Mouse (Mus musculus) CH12.LX (cell line): ENCODE results near the gene Fam173a. TPM values are rescaled to one million over a fixed set of nuclear protein-coding genes. Genes with fewer than 3 reads are reported as not detected.

Experiments used
- DNase-seq: peaks from one replicate; pipeline ENCODE4 v3.0.0-alpha.2; 2013; ENCODE audit errors: extremely low read depth
- H3K27ac ChIP-seq: 2 replicates; pipeline ENCODE4 v1.5.1; 2012; ENCODE audit warnings: low read depth, mild to moderate bottlenecking, control low read depth, moderate library complexity; ENCODE audit not compliant: insufficient read depth
- H3K27me3 ChIP-seq: replicated peaks from 2 replicates; pipeline ENCODE3; 2012; ENCODE audit warnings: inconsistent platforms
- H3K36me3 ChIP-seq, 2 experiments: replicated peaks in 1 of 2; 2 replicates each; pipeline versions ENCODE3 to v1.6.1; 2012; ENCODE audit warnings: inconsistent platforms in 1 of 2, low read length in 1 of 2, mild to moderate bottlenecking in 1 of 2, mixed read lengths in 1 of 2, moderate library complexity in 1 of 2; ENCODE audit not compliant: control insufficient read depth in 1 of 2, insufficient read depth in 1 of 2
- H3K4me1 ChIP-seq, 2 experiments: 2 replicates each; pipeline ENCODE4 v1.6.1; 2012; ENCODE audit warnings: inconsistent platforms in 1 of 2, moderate library complexity in 1 of 2; ENCODE audit not compliant: insufficient read depth in 2 of 2, control insufficient read depth in 1 of 2
- H3K4me2 ChIP-seq: 2 replicates; pipeline ENCODE4 v1.6.1; 2012; ENCODE audit warnings: low read depth, mild to moderate bottlenecking, control low read depth; ENCODE audit not compliant: poor library complexity, insufficient read depth, severe bottlenecking
- H3K4me3 ChIP-seq, 3 experiments: fragments of 150-350 bp in 1 of 3; sonication (generic) in 1 of 3; replicated peaks in 1 of 3; 2 replicates each; pipeline versions ENCODE3 to v1.5.1; 2011 to 2012; ENCODE audit warnings: low read depth in 2 of 3, low read length in 2 of 3, mild to moderate bottlenecking in 2 of 3, moderate library complexity in 2 of 3, control low read depth in 1 of 3, improper control_type of control experiment in 1 of 3, inconsistent platforms in 1 of 3, mixed read lengths in 1 of 3; ENCODE audit not compliant: poor library complexity in 1 of 3
- H3K79me2 ChIP-seq: replicated peaks from 2 replicates; pipeline ENCODE4 v1.6.1; 2012; ENCODE audit warnings: mild to moderate bottlenecking, moderate library complexity; ENCODE audit not compliant: control insufficient read depth, poor library complexity, insufficient read depth, severe bottlenecking; ENCODE audit errors: extremely low read depth
- H3K9ac ChIP-seq: 2 replicates; pipeline ENCODE4 v1.6.1; 2012; ENCODE audit warnings: low read depth, mild to moderate bottlenecking, control low read depth, moderate library complexity; ENCODE audit not compliant: insufficient read depth
- H3K9me3 ChIP-seq: replicated peaks from 2 replicates; pipeline ENCODE3; 2012; ENCODE audit warnings: low read length, inconsistent platforms, mixed read lengths
- BHLHE40 ChIP-seq: IDR thresholded peaks from 2 replicates; pipeline ENCODE4 v1.6.1; 2011; ENCODE audit warnings: mild to moderate bottlenecking, low read depth, low read length, improper control_type of control experiment
- CHD2 ChIP-seq: IDR thresholded peaks from 2 replicates; pipeline ENCODE4 v1.6.1; 2011; ENCODE audit warnings: low read length, improper control_type of control experiment
- CTCF ChIP-seq, 2 experiments: IDR thresholded peaks in 1 of 2; conservative IDR thresholded peaks in 1 of 2; 2 replicates each; pipeline ENCODE4 v1.5.1; 2011 to 2012; ENCODE audit warnings: low read depth in 2 of 2, low read length in 2 of 2, improper control_type of control experiment in 1 of 2, inconsistent platforms in 1 of 2, mild to moderate bottlenecking in 1 of 2, moderate library complexity in 1 of 2
- E2F4 ChIP-seq: IDR thresholded peaks from 2 replicates; pipeline ENCODE4 v1.6.1; 2011; ENCODE audit warnings: low read depth, low read length, improper control_type of control experiment; ENCODE audit not compliant: insufficient replicate concordance
- EP300 ChIP-seq: IDR thresholded peaks from 2 replicates; pipeline ENCODE4 v1.6.1; 2011; ENCODE audit warnings: low read length, improper control_type of control experiment
- ETS1 ChIP-seq: conservative IDR thresholded peaks from 2 replicates; pipeline ENCODE4 v1.6.1; 2012; ENCODE audit warnings: low read depth, mild to moderate bottlenecking, inconsistent platforms, low read length, improper control_type of control experiment, moderate library complexity
- GABPA ChIP-seq: IDR thresholded peaks from 2 replicates; pipeline ENCODE4 v1.6.1; 2012; ENCODE audit warnings: low read depth, low read length, improper control_type of control experiment, inconsistent platforms; ENCODE audit not compliant: insufficient replicate concordance
- HCFC1 ChIP-seq: IDR thresholded peaks from 2 replicates; pipeline ENCODE4 v1.6.1; 2012; ENCODE audit warnings: low read depth, mild to moderate bottlenecking, inconsistent platforms, low read length, improper control_type of control experiment
- IRF4 ChIP-seq: IDR thresholded peaks from 2 replicates; pipeline ENCODE4 v1.6.1; 2014; ENCODE audit warnings: low read depth, mild to moderate bottlenecking, inconsistent platforms, low read length, improper control_type of control experiment
- JUN ChIP-seq: IDR thresholded peaks from 2 replicates; pipeline ENCODE4 v1.6.1; 2011; ENCODE audit warnings: low read depth, mild to moderate bottlenecking, low read length, improper control_type of control experiment, moderate library complexity; ENCODE audit not compliant: insufficient read depth
- JUND ChIP-seq: conservative IDR thresholded peaks from 2 replicates; pipeline ENCODE4 v1.6.1; 2011; ENCODE audit warnings: low read depth, low read length, improper control_type of control experiment
- MAFK ChIP-seq: IDR thresholded peaks from 2 replicates; pipeline ENCODE4 v1.6.1; 2011; ENCODE audit warnings: low read length, improper control_type of control experiment; ENCODE audit not compliant: insufficient replicate concordance
- MAX ChIP-seq: IDR thresholded peaks from 2 replicates; pipeline ENCODE4 v1.6.1; 2011; ENCODE audit warnings: low read length, improper control_type of control experiment
- MAZ ChIP-seq: IDR thresholded peaks from 2 replicates; pipeline ENCODE4 v1.6.1; 2012; ENCODE audit warnings: low read depth, mild to moderate bottlenecking, inconsistent platforms, low read length, improper control_type of control experiment, moderate library complexity
- MEF2A ChIP-seq: IDR thresholded peaks from 2 replicates; pipeline ENCODE4 v1.6.1; 2014; ENCODE audit warnings: low read depth, mild to moderate bottlenecking, inconsistent platforms, low read length, improper control_type of control experiment, borderline replicate concordance
- NELFE ChIP-seq: IDR thresholded peaks from 2 replicates; pipeline ENCODE4 v1.6.1; 2011; ENCODE audit warnings: low read depth, low read length, improper control_type of control experiment
- POLR2A ChIP-seq: IDR thresholded peaks from 2 replicates; pipeline ENCODE4 v1.6.1; 2011; ENCODE audit warnings: low read depth, mild to moderate bottlenecking, improper control_type of control experiment, low read length
- POLR2AphosphoS2 ChIP-seq: IDR thresholded peaks from 2 replicates; pipeline ENCODE4 v1.6.1; 2011; ENCODE audit warnings: low read depth, low read length, improper control_type of control experiment
- RAD21 ChIP-seq: IDR thresholded peaks from 2 replicates; pipeline ENCODE4 v1.6.1; 2011; ENCODE audit warnings: low read depth, mild to moderate bottlenecking, low read length, improper control_type of control experiment, moderate library complexity
- RCOR1 ChIP-seq: conservative IDR thresholded peaks from 2 replicates; pipeline ENCODE4 v1.6.1; 2012; ENCODE audit warnings: low read depth, mild to moderate bottlenecking, inconsistent platforms, low read length, improper control_type of control experiment
- SMC3 ChIP-seq: IDR thresholded peaks from 2 replicates; pipeline ENCODE4 v1.6.1; 2011; ENCODE audit warnings: low read depth, low read length, improper control_type of control experiment
- TBP ChIP-seq: conservative IDR thresholded peaks from 2 replicates; pipeline ENCODE4 v1.6.1; 2011; ENCODE audit warnings: low read depth, low read length, improper control_type of control experiment
- TCF12 ChIP-seq: IDR thresholded peaks from 2 replicates; pipeline ENCODE4 v1.6.1; 2014; ENCODE audit warnings: low read depth, mild to moderate bottlenecking, inconsistent platforms, low read length, improper control_type of control experiment
- UBTF ChIP-seq: IDR thresholded peaks from 2 replicates; pipeline ENCODE4 v1.6.1; 2012; ENCODE audit warnings: low read depth, mild to moderate bottlenecking, inconsistent platforms, low read length, improper control_type of control experiment, moderate library complexity
- USF1 ChIP-seq: IDR thresholded peaks from 2 replicates; pipeline ENCODE4 v1.6.1; 2014; ENCODE audit warnings: low read depth, mild to moderate bottlenecking, inconsistent platforms, low read length, improper control_type of control experiment
- USF2 ChIP-seq: conservative IDR thresholded peaks from 2 replicates; pipeline ENCODE4 v1.6.1; 2011; ENCODE audit warnings: low read depth, low read length, improper control_type of control experiment
- ZKSCAN1 ChIP-seq: IDR thresholded peaks from 2 replicates; pipeline ENCODE4 v1.6.1; 2012; ENCODE audit warnings: low read depth, inconsistent platforms, low read length, improper control_type of control experiment, borderline replicate concordance
- ZNF384 ChIP-seq: IDR thresholded peaks from 2 replicates; pipeline ENCODE4 v1.6.1; 2012; ENCODE audit warnings: low read depth, low read length, improper control_type of control experiment, inconsistent platforms
- dilution Hi-C: fragments of 300-500 bp; cut with MboI; formaldehyde crosslinking; loops from 2 replicates; pipeline ENCODE4 v1.14.3; 2020; ENCODE audit warnings: low sequenced_read_pairs; ENCODE audit not compliant: extremely low pct_unique_long_range_greater_than_20kb, extremely low pct_ligation_motif_present
- in situ Hi-C: fragments of 300-500 bp; cut with MboI; formaldehyde crosslinking; loops from 3 replicates; pipeline ENCODE4 v1.14.3; 2019; ENCODE audit warnings: low sequenced_read_pairs, low pct_ligation_motif_present, low pct_unique_long_range_greater_than_20kb, mixed read lengths
- polyA plus RNA-seq: library from polyadenylated mRNA; unstranded; fragments of >175 nt; gene quantifications from 2 replicates; pipeline ENCODE4 v1.2.1, GENCODE M21; 2012; ENCODE audit warnings: low read depth; ENCODE audit not compliant: insufficient read length
- total RNA-seq, 2 experiments: library from RNA; depleted of rRNA; stranded (reverse); fragments of 300-350 nt in 1 of 2; fragments of >200 nt in 1 of 2; gene quantifications; 2 replicates each; pipeline ENCODE4 v1.2.3; 2012 to 2014

Gene Fam173a
- total and polyA plus RNA-seq, 3 experiments: 25.5 to 68.3 (median 25.5) TPM

GRCm38 (mm10) chr17:25827011-25827410 is 34.3 kb upstream of the Fam173a start:
- Histone ChIP-seq H3K9me3 (no peaks in the 10 kb centered on the region), H3K27me3 (peaks cover 8% of the 10 kb centered on the region), H3K79me2 (peaks cover 9% of the 10 kb centered on the region), H3K9ac (no peak overlapping the region), H3K4me1 (peaks cover 26 to 59% of the 10 kb centered on the region in 2 experiments), H3K36me3 (peaks cover 49 to 70% of the 10 kb centered on the region in 2 experiments), H3K4me2 (no peak overlapping the region), H3K27ac (no peak overlapping the region), H3K4me3 (no peak overlapping the region)
- in situ Hi-C loops (no loop called here), dilution Hi-C loops (no loop called here)
- no peak for DNase-seq
- TF ChIP-seq TBP (no peak), RAD21 (no peak), USF1 (no peak), E2F4 (no peak), MAFK (no peak), EP300 (no peak), ZNF384 (no peak), TCF12 (no peak), POLR2A (no peak), UBTF (no peak), CHD2 (no peak), JUND (no peak), ZKSCAN1 (no peak), BHLHE40 (no peak), SMC3 (no peak), HCFC1 (no peak), NELFE (no peak), MEF2A (no peak), GABPA (no peak), ETS1 (no peak)

- Histone ChIP-seq H3K9me3 (no peaks in the 10 kb centered on the region), H3K79me2 (peaks cover under 1% of the 10 kb centered on the region; the same call in 1 of the 2 replicates), H3K27me3 (peaks cover 14% of the 10 kb centered on the region), H3K9ac (no peak overlapping the region), H3K36me3 (peaks cover 43 to 61% of the 10 kb centered on the region in 2 experiments), H3K4me2 (no peak overlapping the region), H3K4me1 (peaks cover 19 to 49% of the 10 kb centered on the region in 2 experiments), H3K4me3 (no peak overlapping the region), H3K27ac (no peak overlapping the region)
- TF ChIP-seq TBP (no peak), IRF4 (no peak), JUN (no peak), SMC3 (no peak), USF2 (no peak), JUND (no peak), MAX (no peak), RCOR1 (no peak), MAFK (no peak), GABPA (no peak), POLR2AphosphoS2 (no peak), ZKSCAN1 (no peak), CTCF (conservative IDR thresholded peaks at IDR 0.05 in 1 of 2, IDR thresholded peaks at IDR 0.05 in 1 of 2; ENCODE audit: low read depth in 2 of 2, low read length in 2 of 2) (no peak), MAZ (no peak), USF1 (no peak)
- no peak for DNase-seq
- dilution Hi-C loops (no loop called here), in situ Hi-C loops (no loop called here)
Measured at GRCm38 (mm10) chr17:25825984-25826570, 33.4 kb upstream of the Fam173a start.
